Mouse (Mus musculus): ENCODE results near the gene Nptn. TPM values are rescaled to one million over a fixed set of nuclear protein-coding genes. Genes with fewer than 3 reads are reported as not detected.

Nptn gene
- total RNA-seq (2021): 100 to 1,000 TPM; 155 to 177 TPM
- long read RNA-seq, experiment 1, transcript Nptn-201 (8 exons, 2,024 nt): major isoform, 36 of 47 reads
- long read RNA-seq, experiment 1, partial matches to known transcripts: 3 of 47 reads
- long read RNA-seq, experiment 1, other reads (novel, unspliced or antisense): 7 of 47 reads
- long read RNA-seq, experiment 2, transcript Nptn-201 (8 exons, 2,024 nt): major isoform, 21 of 37 reads
- long read RNA-seq, experiment 2, partial matches to known transcripts: 7 of 37 reads
- long read RNA-seq, experiment 2, other reads (novel, unspliced or antisense): 4 of 37 reads

DNA sequence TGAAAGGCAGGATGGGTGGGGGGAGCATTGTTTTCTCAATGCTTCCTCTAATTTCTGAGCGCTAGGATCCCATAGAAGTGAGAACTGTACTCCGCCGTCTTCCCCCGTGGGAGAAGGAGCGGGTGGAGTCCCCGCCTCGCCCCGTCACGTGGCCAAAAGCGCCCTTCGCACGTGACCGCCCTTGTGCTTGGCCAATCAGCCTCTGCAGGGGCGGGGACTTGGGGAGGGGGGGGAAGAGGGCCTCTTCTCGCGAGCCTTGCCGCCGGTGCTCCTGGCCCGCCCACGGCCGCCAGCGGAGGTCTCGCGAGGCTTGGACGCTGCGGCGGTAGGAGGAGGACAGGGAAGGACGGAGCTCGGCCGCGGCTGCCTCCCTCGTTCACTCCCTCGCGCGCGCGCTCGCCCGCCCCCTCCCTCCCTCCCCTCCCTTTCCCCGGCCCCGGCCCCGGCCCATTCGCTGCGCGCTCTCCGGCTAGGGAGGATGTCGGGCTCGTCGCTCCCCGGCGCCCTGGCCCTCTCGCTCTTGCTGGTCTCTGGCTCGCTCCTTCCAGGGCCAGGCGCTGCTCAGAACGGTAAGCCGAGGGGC lies at the start of gene Nptn:
Gene Nptn (plus strand): TSS at position 283 of the 583 bp plus-strand sequence.
- intact Hi-C loops (cut with DNase I): loop anchor here (5.0 kb wide), 1 partner anchor 40 kb away; no protein-coding TSS in a partner anchor
- peak; percentile 98 for DNase-seq

DNA sequence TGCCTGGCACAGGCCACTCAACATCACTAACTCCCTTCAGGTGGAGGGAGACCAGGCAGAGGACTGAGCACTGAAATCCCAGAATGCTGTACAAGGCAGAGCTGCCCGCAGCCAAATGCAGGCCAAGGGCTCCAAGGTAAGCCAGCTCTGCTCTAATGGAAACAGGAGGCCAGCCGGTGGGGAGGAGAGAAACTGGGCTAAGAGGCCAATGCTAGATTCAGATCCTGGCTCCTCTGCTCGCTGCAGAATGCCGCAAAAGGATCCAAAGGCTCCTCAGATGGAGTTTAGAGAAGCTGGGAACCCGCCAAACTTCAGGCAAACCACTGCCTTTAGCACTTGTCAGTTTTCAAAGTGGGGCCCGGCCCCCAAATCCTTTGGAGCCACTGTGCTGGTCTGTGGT lies 48.7 kb upstream of the Nptn start:
- no peak for DNase-seq
- intact Hi-C loops (cut with DNase I): no loop called here

DNA sequence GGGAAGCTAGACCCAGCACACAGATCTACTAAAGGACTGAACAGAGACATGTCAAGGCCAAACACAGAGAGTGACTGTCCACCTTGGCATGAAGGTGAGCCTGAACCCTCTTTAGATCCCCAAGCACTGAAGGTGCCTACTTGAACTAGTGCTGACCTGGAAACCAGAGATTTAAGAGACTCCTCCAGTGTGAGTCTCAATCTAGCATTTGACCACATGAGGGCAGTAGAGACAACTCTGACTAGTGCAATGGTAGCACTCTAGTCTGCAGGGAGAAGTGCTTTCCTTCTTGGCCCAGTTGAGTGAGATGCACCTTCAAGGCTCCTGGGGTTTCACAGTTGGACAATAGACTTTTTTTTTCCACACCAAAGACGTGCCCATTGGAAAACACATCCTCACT lies 47.3 kb upstream of the Nptn start:
- intact Hi-C loops (cut with DNase I): loop anchor here (5.0 kb wide), 2 partner anchors 202 to 393 kb away; no protein-coding TSS in a partner anchor
- peak; percentile 42 to 72 for DNase-seq

DNA sequence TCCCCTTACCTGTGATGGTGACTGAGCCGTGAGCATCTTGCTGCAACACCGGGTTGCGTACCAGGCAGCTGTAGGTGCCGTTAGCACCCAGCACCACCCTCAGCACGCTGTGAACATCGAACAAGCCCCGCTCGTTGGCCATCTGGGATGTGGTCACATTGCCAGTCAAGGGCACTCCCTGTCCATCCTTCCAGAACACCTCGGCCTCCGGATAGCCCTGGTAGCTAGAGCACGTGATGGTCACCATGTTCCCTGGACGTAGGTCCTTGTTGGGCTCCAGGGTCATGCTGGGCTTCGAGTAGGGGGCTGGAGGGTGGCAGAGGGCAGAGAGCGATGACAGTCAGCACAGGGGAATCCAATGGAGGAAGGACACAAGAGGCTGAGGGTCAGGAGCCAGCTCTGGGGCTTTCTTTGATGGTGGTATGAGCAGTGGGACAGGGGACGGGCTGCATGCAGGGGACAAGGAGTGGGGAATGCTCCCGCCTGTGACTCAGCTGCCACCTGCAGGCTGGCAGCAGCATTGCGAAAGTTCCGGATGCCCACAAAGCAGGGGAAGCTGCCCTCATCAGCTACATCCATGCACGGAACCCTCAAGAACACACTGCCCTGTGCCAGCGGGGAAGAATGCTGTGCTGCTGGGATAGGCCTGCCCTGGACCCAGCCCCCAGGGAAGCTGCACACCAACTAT lies 46.4 kb upstream of the Nptn start:
- peak; percentile 42 to 58 for DNase-seq
- intact Hi-C loops (cut with DNase I): loop anchor here (5.0 kb wide), 2 partner anchors 203 to 392 kb away; no protein-coding TSS in a partner anchor

DNA sequence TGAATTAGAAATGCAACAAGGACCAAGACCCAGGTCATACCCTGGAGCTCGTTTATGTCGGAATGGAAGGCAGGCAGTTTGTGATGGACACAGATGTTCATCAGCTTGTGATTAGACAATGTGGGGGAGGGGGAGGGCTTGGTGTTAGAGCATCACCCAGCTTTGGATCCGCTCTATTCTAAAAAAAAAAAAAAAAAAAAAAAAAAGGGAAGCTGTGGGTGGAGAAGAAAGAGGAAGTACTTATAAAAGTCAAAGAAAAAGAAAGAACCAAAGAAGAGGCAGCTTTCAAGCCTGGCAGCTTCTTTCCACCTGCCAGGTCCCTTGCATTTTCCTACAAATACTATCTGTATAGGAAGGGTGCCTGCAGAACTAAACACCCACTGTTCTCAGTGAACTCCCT lies 44.3 kb upstream of the Nptn start:
- DNase-seq: no peak
- intact Hi-C loops (cut with DNase I): loop anchor here (5.0 kb wide), 2 partner anchors 205 to 390 kb away; no protein-coding TSS in a partner anchor

DNA sequence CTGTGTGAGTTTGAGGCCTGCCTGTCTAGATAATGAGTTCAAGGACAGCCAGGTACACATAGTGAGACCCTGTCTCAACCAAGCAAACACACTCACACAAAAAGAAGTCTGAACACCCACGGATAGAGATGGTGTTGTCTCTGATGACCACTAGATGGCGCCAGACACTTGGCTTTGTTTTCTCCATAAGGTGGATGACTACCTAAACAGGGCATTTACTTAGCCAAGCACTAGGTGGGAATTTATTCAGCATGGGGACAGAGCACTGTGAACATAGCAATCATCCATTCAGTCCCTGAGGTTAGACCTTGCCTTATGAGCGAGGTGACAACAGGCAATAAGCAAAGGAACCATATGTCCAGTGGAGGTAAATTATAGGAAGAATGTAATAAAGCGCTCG lies 42.2 kb upstream of the Nptn start:
- DNase-seq: peak; percentile 59 to 73
- intact Hi-C loops (cut with DNase I): loop anchor here (1.0 to 5.0 kb wide), 6 partner anchors 15 to 387 kb away; partner anchors contain the start of gene Cd276

DNA sequence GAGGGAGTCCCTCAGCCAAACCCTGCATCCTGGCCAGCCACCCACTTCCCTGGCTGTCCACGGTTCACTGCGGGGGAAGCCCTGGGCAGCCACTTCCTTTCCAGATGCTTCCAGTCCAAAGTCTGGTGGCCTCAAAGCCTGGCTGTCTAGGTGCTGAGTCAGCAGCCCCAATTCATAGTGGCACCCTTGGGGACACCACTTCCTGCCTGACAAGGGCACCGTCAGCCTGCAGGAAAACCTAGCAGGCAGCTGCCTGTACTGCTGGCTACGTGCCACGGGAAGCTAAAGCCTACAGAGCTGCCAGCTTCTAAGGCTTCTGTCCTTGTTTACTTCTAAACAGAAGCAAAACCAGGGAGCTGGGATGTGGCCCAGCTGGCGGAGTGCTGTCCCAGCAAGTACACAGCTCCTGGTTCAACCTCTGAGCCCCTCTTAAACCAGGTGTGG lies 40.1 kb upstream of the Nptn start:
- DNase-seq: peak; percentile 82 to 89

DNA sequence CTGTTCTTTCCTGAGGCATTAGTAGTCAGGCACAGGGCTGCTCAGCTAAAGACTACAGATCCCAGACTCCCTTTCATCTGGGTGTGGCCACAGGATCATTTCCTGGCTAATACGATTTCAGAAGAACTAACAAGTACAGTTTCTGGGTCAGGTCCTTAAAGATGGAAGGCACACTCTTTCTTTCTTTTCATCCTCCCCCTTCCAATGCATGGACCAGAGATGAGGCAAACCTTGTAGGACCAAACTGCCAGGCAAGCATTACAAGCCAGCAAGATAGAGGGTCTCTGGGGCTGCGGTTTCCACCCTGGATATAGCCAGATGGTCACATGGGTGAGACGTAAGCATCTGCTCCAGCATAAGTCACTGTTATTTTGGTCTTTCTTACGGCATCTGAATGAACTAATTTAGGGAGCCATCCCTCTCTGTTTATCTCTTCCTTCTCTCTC lies 37.1 kb upstream of the Nptn start:
- peak in 1 of 2 experiments; percentile 36 for DNase-seq
- intact Hi-C loops (cut with DNase I): no loop called here

More for the DNA sequence above, 40.1 kb upstream of the Nptn start:
- intact Hi-C loops (cut with DNase I): loop anchor here (2.0 kb wide), 2 partner anchors 13 to 331 kb away; partner anchors contain the start of gene Cd276

DNA sequence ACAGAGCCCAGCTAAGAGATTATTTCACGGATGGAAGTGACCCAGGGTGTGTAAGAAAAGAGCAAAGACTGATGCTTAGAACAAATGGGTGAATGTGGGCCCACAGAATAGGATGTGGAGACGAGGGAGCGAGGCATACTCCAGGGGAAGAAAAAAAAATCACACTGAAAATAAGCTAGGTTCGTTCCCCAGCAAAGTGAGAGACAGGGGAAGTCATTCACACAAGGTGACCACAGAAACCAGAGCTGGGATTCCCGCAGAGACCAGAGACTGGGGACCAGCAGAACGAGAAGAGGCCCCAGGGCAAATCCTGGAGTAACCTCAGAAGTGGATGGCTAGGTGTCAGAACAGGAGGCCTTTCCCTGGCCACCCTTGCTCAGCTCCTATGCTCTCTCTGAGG lies 36.6 kb upstream of the Nptn start:
- no peak for DNase-seq
- intact Hi-C loops (cut with DNase I): no loop called here

DNA sequence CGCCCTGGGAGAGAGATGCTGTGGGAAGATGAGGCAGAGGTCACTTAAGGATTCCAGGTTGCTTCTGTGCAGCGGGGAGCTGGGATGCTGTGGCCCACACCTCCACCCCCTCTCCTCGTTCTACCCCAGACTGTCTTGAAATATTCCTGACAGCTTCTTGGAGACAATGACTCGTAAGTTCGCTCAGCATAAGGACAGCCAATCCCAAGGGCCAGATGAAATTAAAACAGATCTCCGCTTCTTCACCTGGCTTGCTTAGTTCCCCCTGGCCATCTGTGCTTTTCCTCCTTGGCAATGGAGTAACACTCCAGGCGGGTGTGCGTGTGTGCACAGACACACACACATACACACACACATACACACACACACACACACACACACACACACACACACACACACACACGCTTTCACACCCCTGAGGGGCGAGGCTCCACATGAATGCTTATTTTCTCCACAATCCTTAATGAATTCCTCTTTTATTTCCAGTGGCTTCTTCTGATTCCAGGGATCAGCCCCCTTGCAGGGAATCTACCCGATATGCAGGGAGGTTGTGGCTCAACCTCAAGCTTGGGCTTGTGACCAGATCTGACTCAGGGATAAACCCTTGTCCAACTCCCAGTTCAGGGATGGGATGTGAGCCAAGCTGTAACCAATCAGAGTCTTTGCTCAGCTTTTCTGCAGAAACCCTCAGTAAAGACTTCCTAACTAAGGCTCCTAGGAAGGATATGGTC lies 35.2 kb upstream of the Nptn start:
- intact Hi-C loops (cut with DNase I): no loop called here
- DNase-seq: peak in 1 of 2 experiments; percentile 49

DNA sequence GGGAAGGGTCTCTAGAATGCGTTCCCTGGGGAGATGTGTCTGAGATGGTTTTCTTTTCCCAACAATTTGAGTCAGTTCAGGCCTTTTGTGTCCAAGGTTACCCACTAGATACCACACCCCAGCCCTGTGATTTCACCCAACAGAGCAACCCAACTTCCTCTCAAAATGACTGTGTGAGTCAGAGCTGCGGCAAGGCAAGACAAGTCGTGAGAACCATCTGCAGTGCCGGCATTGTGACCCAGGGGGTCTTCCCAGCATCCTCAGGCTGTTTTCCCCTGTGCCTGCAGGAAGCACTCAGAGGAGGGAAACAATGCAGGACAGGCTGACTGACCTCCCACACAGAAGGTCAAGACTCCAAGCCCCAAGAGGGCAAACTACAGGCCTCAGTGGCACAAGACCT lies 33.1 kb upstream of the Nptn start:
- intact Hi-C loops (cut with DNase I): no loop called here
- DNase-seq: no peak

DNA sequence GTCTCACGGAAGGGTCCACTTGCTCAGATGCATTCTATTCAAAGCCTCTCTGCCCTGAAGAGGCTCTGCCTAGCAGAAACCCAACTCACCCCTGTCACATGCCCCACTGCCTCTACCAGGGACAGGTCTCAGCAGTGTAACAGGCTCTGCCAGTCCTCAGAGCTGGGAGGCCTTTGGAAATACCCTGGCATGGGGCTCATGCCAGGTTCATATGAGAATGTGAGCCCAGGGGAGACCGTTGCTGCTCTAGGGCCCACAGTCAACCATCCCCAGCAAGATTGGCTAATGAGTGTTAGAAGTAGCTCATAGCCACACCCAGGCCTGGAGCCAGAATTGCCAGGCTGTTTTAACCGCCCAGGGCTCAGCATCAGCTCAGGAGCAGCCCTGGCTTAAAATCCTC lies 32.3 kb upstream of the Nptn start:
- peak in 1 of 2 experiments; percentile 30 for DNase-seq
- intact Hi-C loops (cut with DNase I): no loop called here

DNA sequence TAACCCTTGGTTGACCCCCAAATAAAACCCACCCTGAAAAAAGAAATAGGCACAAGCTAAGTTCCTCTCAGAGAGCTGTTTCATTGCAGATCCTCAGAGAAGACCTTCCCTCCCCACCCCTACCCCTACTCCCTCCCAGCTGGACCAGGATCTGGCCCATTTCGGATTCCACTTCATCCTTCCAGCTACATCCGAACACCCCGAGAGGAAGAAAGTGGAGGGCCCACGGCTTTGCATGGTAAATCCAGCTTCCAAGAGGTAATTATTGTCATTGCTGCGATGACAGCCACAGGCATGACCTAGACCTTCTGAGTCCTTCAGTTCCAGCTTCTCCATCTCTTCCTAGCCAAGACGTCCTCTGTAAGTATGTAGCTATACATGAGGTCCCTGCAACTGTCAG lies 31.1 kb upstream of the Nptn start:
- intact Hi-C loops (cut with DNase I): no loop called here
- no peak for DNase-seq

DNA sequence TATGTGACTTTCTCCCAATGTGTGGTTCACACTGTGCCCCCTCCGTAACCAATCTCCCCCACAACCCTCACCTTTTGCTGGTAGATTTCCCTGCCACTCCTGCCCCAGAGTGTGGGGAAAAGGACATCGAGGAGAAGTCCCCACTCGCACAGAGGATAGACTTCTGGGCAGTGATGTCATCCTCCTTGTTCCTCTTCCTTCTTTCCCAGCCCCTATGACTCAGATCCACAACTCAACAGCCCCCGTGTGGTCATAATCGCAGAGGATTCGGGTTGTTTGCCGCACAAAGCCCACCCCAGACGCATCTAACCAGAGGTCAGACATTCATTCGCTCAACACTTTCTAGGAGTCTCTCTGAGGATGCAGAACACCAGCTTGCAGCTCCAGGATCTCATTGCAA lies 30.0 kb upstream of the Nptn start:
- DNase-seq: no peak
- intact Hi-C loops (cut with DNase I): no loop called here

DNA sequence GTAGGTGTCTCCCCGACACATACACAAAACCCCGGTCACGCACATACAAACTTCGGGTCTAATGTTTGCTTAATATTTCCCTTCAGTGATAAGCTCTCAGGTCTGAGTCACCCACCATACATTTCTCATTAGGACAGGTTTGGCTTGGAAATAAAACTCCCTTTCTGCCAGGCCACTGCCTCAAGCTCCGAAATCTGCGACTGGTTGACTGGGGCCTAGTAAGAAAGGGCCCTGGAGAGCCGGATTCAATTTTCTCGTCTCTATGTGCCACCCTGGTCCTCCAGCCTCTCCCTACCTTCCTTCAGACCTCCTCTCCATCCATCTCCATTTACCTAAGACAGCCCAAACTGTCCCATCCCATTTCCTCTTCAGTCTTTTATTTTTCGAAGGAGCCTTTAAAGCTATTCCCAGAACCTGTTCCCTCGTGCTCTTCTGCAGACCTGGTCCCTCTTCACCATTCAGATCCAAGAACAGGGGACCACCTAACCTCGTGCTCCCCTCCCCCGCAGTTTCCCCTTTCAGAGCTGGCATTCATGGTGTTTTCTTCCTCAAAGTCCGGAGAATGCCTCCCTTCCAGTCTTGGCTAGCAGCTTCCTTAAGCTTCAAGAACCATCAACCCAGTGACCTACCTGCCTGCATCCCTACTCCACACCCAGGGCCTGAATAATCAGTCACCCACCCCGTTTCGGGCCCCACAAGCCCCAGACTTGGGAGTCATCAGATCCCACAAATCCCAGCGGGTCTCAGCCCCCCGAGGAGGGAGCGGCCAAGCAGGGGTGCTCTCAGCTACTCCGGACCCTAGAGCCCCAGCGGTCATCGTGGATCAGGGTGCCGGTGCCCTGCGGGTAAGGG lies 27.8 kb upstream of the Nptn start:
- intact Hi-C loops (cut with DNase I): loop anchor here (2.0 kb wide), 1 partner anchor 13 kb away; no protein-coding TSS in a partner anchor
- DNase-seq: no peak

DNA sequence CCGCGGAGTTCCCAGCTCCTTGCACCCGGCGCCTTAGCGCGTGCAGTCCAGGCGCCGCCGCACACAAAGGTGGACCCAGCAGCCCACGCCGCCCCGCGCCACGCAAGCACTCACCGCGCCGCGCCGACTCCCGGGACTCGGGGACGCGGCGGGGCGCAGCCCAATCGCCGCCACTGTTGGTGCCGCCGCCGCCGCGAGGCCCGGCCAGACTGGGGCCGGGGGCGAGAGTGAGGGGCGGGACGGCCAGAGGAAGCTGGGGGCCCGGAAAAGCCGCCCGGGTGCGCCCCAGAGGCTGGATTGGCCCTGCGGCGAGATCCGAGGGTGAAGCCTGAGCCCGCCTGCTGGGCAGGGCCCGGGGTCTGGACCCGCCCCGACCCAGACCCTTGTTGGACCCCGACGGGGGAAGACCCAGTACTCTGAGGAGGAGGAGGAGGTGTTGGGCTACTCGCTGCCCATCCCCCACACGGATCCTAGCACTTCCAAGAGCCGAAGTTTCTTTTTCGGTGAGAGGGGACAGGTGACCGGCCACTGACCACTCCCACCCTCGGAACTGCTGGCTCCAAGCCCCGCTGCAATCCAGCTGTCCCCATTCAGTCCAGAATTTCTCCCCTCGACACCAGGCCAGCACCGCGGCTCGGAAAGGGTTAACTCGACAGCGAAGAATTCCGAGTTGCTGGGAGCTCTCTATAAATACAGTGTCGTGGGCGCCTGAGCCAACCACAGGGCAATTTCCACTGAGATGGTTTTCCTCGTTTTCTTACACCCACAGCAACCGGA lies 26.9 kb upstream of the Nptn start, which contains the start of gene Cd276:
Gene Cd276 (minus strand): TSS at position 530 of the 777 bp plus-strand sequence.
- DNase-seq: peak; percentile 69 to 75
- intact Hi-C loops (cut with DNase I): loop anchor here (2.0 kb wide), 1 partner anchor 14 kb away; no protein-coding TSS in a partner anchor

DNA sequence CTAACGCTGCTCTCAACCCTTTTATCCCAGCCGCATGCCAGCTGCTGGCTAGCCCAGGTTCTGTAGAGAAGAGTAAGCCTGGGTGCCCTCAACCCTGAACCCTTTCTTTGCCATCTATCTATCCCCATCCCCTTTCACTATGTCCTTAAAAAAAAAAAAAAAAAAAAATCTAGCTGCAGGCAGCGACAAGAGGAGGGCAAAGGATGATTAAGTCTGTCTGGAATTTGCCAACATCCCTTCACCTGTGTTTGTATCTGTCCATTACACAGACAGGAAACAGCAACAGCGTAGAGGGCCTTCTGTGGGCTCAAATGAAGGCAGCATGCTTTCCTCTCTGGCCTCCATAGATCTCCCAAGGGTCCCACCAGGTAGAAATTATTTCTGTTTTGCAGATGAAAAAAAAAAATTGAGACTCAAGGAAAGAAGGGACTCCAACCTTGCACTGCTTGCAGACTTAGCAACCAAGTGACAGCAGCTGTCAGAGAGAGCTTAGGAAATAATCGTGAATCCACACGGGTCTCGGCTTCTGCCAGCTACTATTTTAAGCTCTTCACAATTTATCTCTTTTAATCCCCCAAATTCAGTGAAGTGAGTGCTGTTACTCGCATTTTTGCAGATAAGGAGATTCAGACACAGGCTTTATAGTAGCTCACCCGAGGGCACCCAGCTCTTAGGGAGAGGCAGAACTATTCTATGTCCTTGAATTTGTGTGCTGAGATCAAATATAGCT lies 26.2 kb upstream of the Nptn start:
- intact Hi-C loops (cut with DNase I): loop anchor here (2.0 kb wide), 1 partner anchor 15 kb away; no protein-coding TSS in a partner anchor
- no peak for DNase-seq

DNA sequence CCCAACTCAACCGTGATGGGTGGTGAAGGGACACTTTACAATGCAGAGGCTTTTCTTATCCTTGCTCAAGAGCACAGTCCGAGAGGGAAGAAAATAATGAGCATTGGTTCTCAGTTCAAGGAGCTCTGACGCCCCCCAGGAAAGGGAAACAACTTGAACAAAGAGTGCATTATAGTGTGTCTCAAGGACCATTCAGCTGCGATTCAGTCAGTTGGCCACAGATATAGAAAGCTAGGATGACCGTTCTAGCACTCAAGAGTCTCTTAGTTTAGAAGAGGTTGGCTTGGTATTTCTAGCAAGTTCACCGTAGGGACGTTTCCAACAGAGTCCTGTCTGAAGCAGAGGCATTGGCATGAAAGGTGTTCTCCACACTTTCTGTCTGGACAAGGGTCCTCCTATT lies 25.4 kb upstream of the Nptn start:
- intact Hi-C loops (cut with DNase I): no loop called here
- DNase-seq: no peak
